Mouse (Mus musculus) skeletal muscle tissue, adult 2 months (tissue): ENCODE data around the gene Mael.

Experiments
- DNase-seq: peaks from one replicate; pipeline ENCODE4 v3.0.0-alpha.2; 2012; ENCODE audit warnings: low read depth, low spot score

The Mael gene

GRCm38 (mm10) chr1:166154162-166155112, 84.1 kb downstream of the Mael start:
- DNase-seq: peak; percentile 63

- DNase-seq: peak; percentile 49
Observed at GRCm38 (mm10) chr1:166153351-166154120, 85.0 kb downstream of the Mael start.

GRCm38 (mm10) chr1:166152034-166152433, 86.5 kb downstream of the Mael start:
- no peak for DNase-seq

- DNase-seq: no peak
Observed at GRCm38 (mm10) chr1:166151341-166151740, 87.2 kb downstream of the Mael start.
